Mouse (Mus musculus): ENCODE data around the gene Nhsl2.

- TF ChIP-seq CTCF (IDR thresholded peaks at IDR 0.05; ENCODE audit: borderline replicate concordance, insufficient read depth, low read depth, low read length): no peak
- no peak for TF ChIP-seq POLR2A (IDR thresholded peaks at IDR 0.05; ENCODE audit: borderline replicate concordance, insufficient read depth, low read length)
Observed at GRCm38 (mm10) chrX:101907301-101907700, 58.1 kb downstream of the Nhsl2 start.

Measured in cerebellum, adult 2 months (tissue).